Mouse (Mus musculus) lung, adult 2 months (tissue): ENCODE data around the gene Derl3.

Experiments
- CTCF ChIP-seq: fragments of 200-500 bp; IDR thresholded peaks from 2 replicates; pipeline ENCODE4 v1.5.1; 2011; ENCODE audit warnings: mild to moderate bottlenecking, low read length, control low read depth; ENCODE audit not compliant: insufficient read depth
- POLR2A ChIP-seq: fragments of 200-500 bp; IDR thresholded peaks from 2 replicates; pipeline ENCODE4 v1.6.1; 2011; ENCODE audit warnings: low read depth, mild to moderate bottlenecking, control low read depth, low read length, borderline replicate concordance; ENCODE audit errors: extremely low read depth

- no peak for TF ChIP-seq POLR2A
- TF ChIP-seq CTCF, result no peak
Measured at GRCm38 (mm10) chr10:75930304-75930703, 37.1 kb downstream of the Derl3 start.
